Comparison of ENCODE assay signal across 13 mouse cellular contexts in genomic region chr13:47080905-47081505, GRCm38 (mm10). TPM values are rescaled to one million over a fixed set of nuclear protein-coding genes. Genes with fewer than 3 reads are reported as not detected.
A peak's percentile ranks its signal among the peaks of the same experiment; 100 is the strongest.
DNase-seq lines count a peak whose midpoint lies in the region; ATAC-seq and TF ChIP-seq lines count a peak whose summit lies in the region.
"Had no signal": no experiment of that assay in that cellular context is flagged by ENCODE, and none has a peak within 500 bp of the region (broad histone marks: within the 10 kb centered on the region; RNA-seq: fewer than 3 reads in every experiment).

No protein-coding gene starts in this region.

- H3K4me3 ChIP-seq in gastrocnemius, adult 2 months: no peak overlapping the region
- no peak overlapping the region for H3K4me3 ChIP-seq in liver, embryonic 14.5 days (ENCODE audit: insufficient read depth in 1 of 2, low read depth in 2 of 2, low read length in 2 of 2)
- no peak overlapping the region for H3K4me3 ChIP-seq in liver, embryonic 12.5 days
- H3K4me3 ChIP-seq in ES-E14 (ENCODE audit: insufficient read depth in 1 of 2, low read depth in 1 of 2, low read length in 2 of 2, poor library complexity in 1 of 2, severe bottlenecking in 1 of 2): no peak overlapping the region
- H3K4me3 ChIP-seq: hindbrain, embryonic 15.5 days; midbrain, embryonic 15.5 days had no signal

- peak; percentile 62 for TF ChIP-seq CTCF in gastrocnemius, adult 2 months (IDR thresholded peaks at IDR 0.05)
- peak; percentile 80 for TF ChIP-seq CTCF in liver, embryonic 14.5 days (IDR thresholded peaks at IDR 0.05; ENCODE audit: low read depth)

- H3K36me3 ChIP-seq in liver, embryonic 14.5 days (replicated peaks; ENCODE audit: control insufficient read depth, insufficient read depth, low read depth): peaks cover 22% of the 10 kb centered on the region
- H3K36me3 ChIP-seq in liver, embryonic 12.5 days: peaks cover 46% of the 10 kb centered on the region
- H3K36me3 ChIP-seq in ES-E14 (ENCODE audit: control insufficient read depth, insufficient read depth, low read length, poor library complexity, severe bottlenecking): peaks cover 4% of the 10 kb centered on the region
- H3K36me3 ChIP-seq in splenic B cell, adult 2 months (ENCODE audit: control insufficient read depth, insufficient read depth, low read length, poor library complexity, severe bottlenecking): peaks cover 7% of the 10 kb centered on the region

- TF ChIP-seq EP300 in liver, embryonic 14.5 days (IDR thresholded peaks at IDR 0.05; ENCODE audit: low read depth): no peak

- no peak for DNase-seq in gastrocnemius, adult 2 months
- DNase-seq in gastrocnemius, postnatal 4 days (ENCODE audit: low spot score in 2 of 2): no peak
- DNase-seq in liver, embryonic 14.5 days (ENCODE audit: low read depth in 3 of 3, low spot score in 3 of 3): no peak
- DNase-seq in ES-E14 (ENCODE audit: low read depth, low spot score): no peak
- peak; percentile 37 for DNase-seq in splenic B cell, adult 2 months (ENCODE audit: low read depth, low spot score)
- DNase-seq in gastrocnemius, postnatal 10 days: no peak
- DNase-seq in kidney, postnatal 14 days: no peak
- DNase-seq: adrenal gland, postnatal 10 days; cerebellum, adult 11 months had no signal

- H3K27me3 ChIP-seq in liver, embryonic 14.5 days (ENCODE audit: control insufficient read depth, insufficient read depth, low read length): no peaks in the 10 kb centered on the region
- no peaks in the 10 kb centered on the region for H3K27me3 ChIP-seq in liver, embryonic 12.5 days (replicated peaks)
- H3K27me3 ChIP-seq in splenic B cell, adult 2 months (ENCODE audit: control insufficient read depth, insufficient read depth, low read length, poor library complexity, severe bottlenecking): no peaks in the 10 kb centered on the region
- H3K27me3 ChIP-seq: hindbrain, embryonic 15.5 days; midbrain, embryonic 15.5 days had no signal

- no peak overlapping the region for H3K9ac ChIP-seq in liver, embryonic 14.5 days (replicated peaks)
- no peak overlapping the region for H3K9ac ChIP-seq in liver, embryonic 12.5 days
- no peak overlapping the region for H3K9ac ChIP-seq in ES-E14 (ENCODE audit: insufficient read depth, low read depth, low read length, poor library complexity, severe bottlenecking)
- H3K9ac ChIP-seq: hindbrain, embryonic 15.5 days; midbrain, embryonic 15.5 days had no signal

- WGBS in liver, embryonic 14.5 days (ENCODE audit: insufficient replicate concordance): 83% methylated on average over 4 of the region's 4 CpGs
- WGBS in liver, embryonic 12.5 days (ENCODE audit: insufficient replicate concordance): 76% methylated on average over 4 of the region's 4 CpGs

- intact Hi-C loops in gastrocnemius, adult 2 months (cut with DNase I): no loop called here

- no peak overlapping the region for H3K4me2 ChIP-seq in liver, embryonic 14.5 days (ENCODE audit: low read depth)
- no peak overlapping the region for H3K4me2 ChIP-seq in liver, embryonic 12.5 days
- H3K4me2 ChIP-seq: heart, embryonic 11.5 days; hindbrain, embryonic 15.5 days; midbrain, embryonic 15.5 days had no signal

- peaks cover 0 to 10% of the 10 kb centered on the region in 2 experiments; a peak in 2 of 4 replicates for H3K4me1 ChIP-seq in liver, embryonic 14.5 days (replicated peaks; ENCODE audit: control insufficient read depth in 2 of 2, insufficient read depth in 2 of 2, low read length in 1 of 2)
- no peaks in the 10 kb centered on the region for H3K4me1 ChIP-seq in liver, embryonic 12.5 days
- H3K4me1 ChIP-seq in ES-E14 (ENCODE audit: control insufficient read depth in 2 of 2, insufficient read depth in 2 of 2, low read length in 2 of 2, poor library complexity in 1 of 2): no peaks in the 10 kb centered on the region
- H3K4me1 ChIP-seq: hindbrain, embryonic 15.5 days; midbrain, embryonic 15.5 days had no signal

- no peak overlapping the region for H3K27ac ChIP-seq in gastrocnemius, adult 2 months
- no peak overlapping the region for H3K27ac ChIP-seq in liver, embryonic 14.5 days
- no peak overlapping the region for H3K27ac ChIP-seq in liver, embryonic 12.5 days
- H3K27ac ChIP-seq in ES-E14 (ENCODE audit: insufficient read depth, low read depth, low read length, poor library complexity, severe bottlenecking): no peak overlapping the region
- H3K27ac ChIP-seq: hindbrain, embryonic 15.5 days; midbrain, embryonic 15.5 days had no signal

- ATAC-seq in liver, embryonic 14.5 days (ENCODE audit: insufficient read depth): 0 out of 2 replicates have a peak, but pooled peaks have one; percentile 25
- ATAC-seq in liver, embryonic 12.5 days: no peak
- ATAC-seq: midbrain, embryonic 15.5 days had no signal

- in situ Hi-C loops in ES-E14 (cut with MboI; ENCODE audit: low sequenced_read_pairs in 2 of 2, unreplicated experiment in 2 of 2): no loop called here

- no peaks in the 10 kb centered on the region for H3K9me3 ChIP-seq in liver, embryonic 14.5 days (ENCODE audit: control insufficient read depth, low read length)
- H3K9me3 ChIP-seq in liver, embryonic 12.5 days (replicated peaks): no peaks in the 10 kb centered on the region; the same call in 1 of the 2 replicates
- no peaks in the 10 kb centered on the region for H3K9me3 ChIP-seq in ES-E14 (ENCODE audit: control insufficient read depth, insufficient read depth, low read depth, low read length)
- H3K9me3 ChIP-seq: hindbrain, embryonic 15.5 days; midbrain, embryonic 15.5 days had no signal

TF ChIP-seq in ES-E14, 5 proteins besides CTCF, POLR2A, EP300 and RAD21:
- no peak for TF ChIP-seq CHD2 (IDR thresholded peaks at IDR 0.05; ENCODE audit: low read depth, low read length)
- no peak for TF ChIP-seq ZNF384 (IDR thresholded peaks at IDR 0.05; ENCODE audit: low read depth, low read length)
- no peak for TF ChIP-seq MAFK (IDR thresholded peaks at IDR 0.05; ENCODE audit: insufficient read depth, low read depth, low read length)
- TF ChIP-seq ZC3H11A (IDR thresholded peaks at IDR 0.05; ENCODE audit: borderline replicate concordance, low read depth, low read length): peak; percentile 35; the same call in 1 of the 2 replicates
- no peak for TF ChIP-seq HCFC1 (IDR thresholded peaks at IDR 0.05; ENCODE audit: borderline replicate concordance, insufficient read depth, low read length)

RNA-seq across cellular contexts. Expression of gene Dek, which starts 25.0 kb away (rescaled TPM):
- 10 to 100 TPM; 34.8 to 35.4 TPM for total RNA-seq in gastrocnemius, adult 2 months (2021)
- total RNA-seq in gastrocnemius, postnatal 4 days (2021): 10 to 100 TPM; 82.7 to 90.6 TPM
- polyA plus RNA-seq in liver, embryonic 14.5 days (2012; rRNA removed): 102 and 167 TPM in 2 replicates
- 330 and 359 TPM in 2 replicates for polyA plus RNA-seq in liver, embryonic 14.5 days (2014; fragmentation: Nextera tagmentation; extraction: Ambion mirVana)
- 421 and 461 TPM in 2 replicates for polyA plus RNA-seq in liver, embryonic 12.5 days (2016; fragmentation: Nextera tagmentation; extraction: Ambion mirVana)
- 98.9 and 120 TPM in 2 replicates for total RNA-seq in ES-E14 (2012; rRNA removed)
- 10 to 100 TPM; 52.5 to 62.9 TPM for total RNA-seq in gastrocnemius, postnatal 10 days (2021)

RNA-seq across cellular contexts. Expression of gene Tpmt, which starts 36.5 kb away (rescaled TPM):
- total RNA-seq in gastrocnemius, adult 2 months (2021): 1 to 10 TPM; 2.7 to 3.3 TPM
- total RNA-seq in gastrocnemius, postnatal 4 days (2021): 1 to 10 TPM; 7.0 to 8.6 TPM
- 4.2 and 6.1 TPM in 2 replicates for polyA plus RNA-seq in liver, embryonic 14.5 days (2012; rRNA removed)
- polyA plus RNA-seq in liver, embryonic 14.5 days (2014; fragmentation: Nextera tagmentation; extraction: Ambion mirVana): 12.0 and 13.8 TPM in 2 replicates
- 10.0 and 10.1 TPM in 2 replicates for polyA plus RNA-seq in liver, embryonic 12.5 days (2016; fragmentation: Nextera tagmentation; extraction: Ambion mirVana)
- total RNA-seq in ES-E14 (2012; rRNA removed): 3.6 and 5.9 TPM in 2 replicates
- 1 to 10 TPM; 7.3 to 9.0 TPM for total RNA-seq in gastrocnemius, postnatal 10 days (2021)

RNA-seq across cellular contexts. Expression of gene Kdm1b, which starts 37.7 kb away (rescaled TPM):
- total RNA-seq in gastrocnemius, adult 2 months (2021): 1 to 10 TPM; 7.0 to 8.3 TPM
- 10 to 100 TPM in 1 of 2 experiments, 1 to 10 TPM in 1; 9.0 to 11.3 TPM for total RNA-seq in gastrocnemius, postnatal 4 days (2021)
- polyA plus RNA-seq in liver, embryonic 14.5 days (2012; rRNA removed): 2.1 and 2.5 TPM in 2 replicates
- polyA plus RNA-seq in liver, embryonic 14.5 days (2014; fragmentation: Nextera tagmentation; extraction: Ambion mirVana): 2.8 and 3.5 TPM in 2 replicates
- polyA plus RNA-seq in liver, embryonic 12.5 days (2016; fragmentation: Nextera tagmentation; extraction: Ambion mirVana): 4.1 and 4.8 TPM in 2 replicates
- 9.5 and 11.6 TPM in 2 replicates for total RNA-seq in ES-E14 (2012; rRNA removed)
- total RNA-seq in gastrocnemius, postnatal 10 days (2021): 1 to 10 TPM; 6.2 to 6.3 TPM

RNA-seq across cellular contexts. Expression of gene Rnf144b, which starts 41.5 kb away (rescaled TPM):
- total RNA-seq in gastrocnemius, adult 2 months (2021): 10 to 100 TPM; 24.0 to 25.9 TPM
- 10 to 100 TPM; 10.7 to 12.5 TPM for total RNA-seq in gastrocnemius, postnatal 4 days (2021)
- 1.4 and 1.6 TPM in 2 replicates for polyA plus RNA-seq in liver, embryonic 14.5 days (2012; rRNA removed)
- 1.9 and 2.2 TPM in 2 replicates for polyA plus RNA-seq in liver, embryonic 14.5 days (2014; fragmentation: Nextera tagmentation; extraction: Ambion mirVana)
- polyA plus RNA-seq in liver, embryonic 12.5 days (2016; fragmentation: Nextera tagmentation; extraction: Ambion mirVana): 0.61 and 0.68 TPM in 2 replicates
- total RNA-seq in ES-E14 (2012; rRNA removed): 0.42 and 1.2 TPM in 2 replicates
- 10 to 100 TPM; 10.1 to 11.9 TPM for total RNA-seq in gastrocnemius, postnatal 10 days (2021)
